Mouse (Mus musculus) neural tube, embryonic 15.5 days (tissue): Measurements from ENCODE around the gene Strip2. TPM values are rescaled to one million over a fixed set of nuclear protein-coding genes. Genes with fewer than 3 reads are reported as not detected.

Experiments
- ATAC-seq: fragments of 200-750 bp; cut with Nextera tagmentation; 2 replicates; pipeline ENCODE4 v1.8.0; 2017; ENCODE audit warnings: mild to moderate bottlenecking, moderate TSS enrichment, moderate library complexity; ENCODE audit not compliant: low FRiP score
- H3K27ac ChIP-seq: fragments of 300-500 bp; sonication (generic); replicated peaks from 2 replicates; pipeline ENCODE4 v1.5.1; 2015; ENCODE audit warnings: mild to moderate bottlenecking, inconsistent platforms
- H3K27me3 ChIP-seq: fragments of 300-500 bp; sonication (generic); replicated peaks from 2 replicates; pipeline ENCODE4 v1.6.1; 2015; ENCODE audit warnings: inconsistent platforms
- H3K36me3 ChIP-seq: fragments of 300-500 bp; sonication (generic); 2 replicates; pipeline ENCODE4 v1.6.1; 2015; ENCODE audit warnings: inconsistent platforms
- H3K4me1 ChIP-seq: fragments of 300-500 bp; sonication (generic); 2 replicates; pipeline ENCODE4 v1.6.1; 2015; ENCODE audit warnings: inconsistent platforms
- H3K4me2 ChIP-seq: fragments of 300-500 bp; sonication (generic); 2 replicates; pipeline ENCODE4 v1.6.1; 2015; ENCODE audit warnings: inconsistent platforms, mild to moderate bottlenecking, moderate library complexity
- H3K4me3 ChIP-seq: fragments of 300-500 bp; sonication (generic); replicated peaks from 2 replicates; pipeline ENCODE4 v1.5.1; 2015; ENCODE audit warnings: mild to moderate bottlenecking, inconsistent platforms
- H3K9ac ChIP-seq: fragments of 300-500 bp; sonication (generic); replicated peaks from 2 replicates; pipeline ENCODE4 v1.6.1; 2015; ENCODE audit warnings: mild to moderate bottlenecking, inconsistent platforms
- H3K9me3 ChIP-seq: fragments of 300-500 bp; sonication (generic); replicated peaks from 2 replicates; pipeline ENCODE4 v1.6.1; 2016; ENCODE audit warnings: inconsistent platforms
- WGBS: fragments of 180-500 bp; shearing (Covaris S2); methylation state at CpG from one replicate; pipeline ENCODE4 v1.1.7; 2015; ENCODE audit warnings: mixed read lengths; 5-methylcytosine and 5-hydroxymethylcytosine counted together
- polyA plus RNA-seq: library from polyadenylated mRNA; unstranded; fragments of >200 nt; fragmentation: Nextera tagmentation; extraction: Ambion mirVana; gene quantifications from 2 replicates; pipeline ENCODE4 v1.2.1, GENCODE M21; 2015

Gene Strip2
- 4.6 and 4.8 TPM in 2 replicates for polyA plus RNA-seq

DNA sequence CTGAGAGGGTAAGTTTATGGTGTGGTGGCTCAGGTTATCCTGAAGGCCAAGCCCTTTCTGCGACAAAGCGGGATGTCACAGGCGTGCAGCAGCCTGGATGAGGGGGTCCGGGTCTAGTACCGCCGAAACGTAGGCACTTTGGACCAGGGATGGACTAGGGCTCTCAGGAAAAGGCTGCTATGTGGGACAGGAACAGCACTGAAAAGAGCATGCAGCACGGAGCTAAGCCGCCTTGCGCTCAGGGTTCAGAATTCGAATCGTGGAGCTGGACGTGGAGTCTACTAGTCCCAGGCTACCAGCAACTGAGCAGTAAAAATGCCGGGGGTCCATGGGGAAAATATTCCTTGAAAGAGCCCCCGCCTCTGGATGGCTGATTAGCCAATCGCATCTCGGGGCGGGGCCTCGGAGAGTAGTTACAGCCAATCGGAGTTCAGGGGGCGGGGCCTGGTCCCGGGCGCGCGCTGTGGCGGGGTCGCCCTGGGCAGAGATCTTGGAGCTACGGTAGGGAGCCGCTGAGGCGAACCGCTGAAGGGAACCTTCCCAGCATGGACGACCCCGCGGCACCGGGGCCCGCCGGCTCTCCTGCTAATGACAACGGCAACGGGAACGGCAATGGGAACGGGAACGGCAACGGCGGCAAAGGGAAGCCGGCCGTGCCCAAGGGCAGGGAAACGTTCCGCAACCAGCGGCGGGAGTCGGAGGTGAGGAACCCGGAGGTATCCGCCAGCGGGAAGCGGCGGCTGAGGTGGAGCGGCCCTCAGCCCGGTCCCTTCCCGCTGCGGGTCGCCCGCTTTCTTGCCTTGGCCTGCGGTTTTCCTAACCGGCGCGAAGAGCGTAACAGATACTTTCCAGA is at the start of gene Strip2:
TSS of gene Strip2 (plus strand) at position 483 of the 853 bp plus-strand sequence.
- under 1% methylated on average over 65 of the region's 67 CpGs for WGBS
- no peaks in the 10 kb centered on the region for H3K9me3 ChIP-seq
- peak within 1 kb of the TSS; percentile 77 for H3K4me2 ChIP-seq
- H3K9ac ChIP-seq = peak within 1 kb of the TSS; percentile 59
- peaks cover 26% of the 10 kb centered on the region for H3K27me3 ChIP-seq
- peaks cover 9% of the 10 kb centered on the region for H3K4me1 ChIP-seq
- peak within 1 kb of the TSS; percentile 71 for H3K4me3 ChIP-seq
- H3K27ac ChIP-seq = peak within 1 kb of the TSS; percentile 58
- peak; percentile 99 for ATAC-seq
- H3K36me3 ChIP-seq = no peaks in the 10 kb centered on the region

DNA sequence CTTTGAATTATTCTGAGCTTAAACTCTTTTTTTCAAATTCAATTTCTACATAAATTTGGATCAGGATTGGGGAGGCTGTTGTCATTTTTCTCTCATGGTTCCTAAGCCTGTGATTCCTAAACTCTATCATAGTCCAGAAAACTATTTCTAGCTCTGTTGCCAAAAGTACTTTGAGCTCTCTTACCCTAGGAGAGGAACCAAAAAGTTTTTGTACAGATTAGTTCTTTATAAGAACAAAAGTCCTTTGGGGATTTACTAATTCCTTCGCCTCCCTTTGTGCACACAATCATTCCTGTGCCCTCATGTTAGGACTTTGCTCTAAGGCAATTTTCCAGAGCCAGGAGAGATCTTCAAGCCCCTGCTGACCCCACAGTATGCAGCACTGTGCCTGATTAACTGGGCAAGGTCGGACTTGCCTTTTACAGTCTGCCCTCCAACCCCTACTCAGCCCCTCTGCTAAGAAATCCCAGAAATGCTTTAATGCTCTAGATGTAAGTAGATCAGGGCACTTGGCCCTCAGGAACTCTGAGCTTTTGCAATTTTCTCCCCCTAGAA is 48.4 kb upstream of the Strip2 start:
- H3K27me3 ChIP-seq = no peaks in the 10 kb centered on the region
- H3K9me3 ChIP-seq = no peaks in the 10 kb centered on the region
- no peak overlapping the region for H3K9ac ChIP-seq
- WGBS = 86% methylated on average over 2 of the region's 2 CpGs
- ATAC-seq = no peak
- H3K4me1 ChIP-seq = peaks cover 4% of the 10 kb centered on the region; the same call in 1 of the 2 replicates
- no peak overlapping the region for H3K4me2 ChIP-seq
- H3K4me3 ChIP-seq = no peak overlapping the region
- no peak overlapping the region for H3K27ac ChIP-seq
- H3K36me3 ChIP-seq = peaks cover 11% of the 10 kb centered on the region

DNA sequence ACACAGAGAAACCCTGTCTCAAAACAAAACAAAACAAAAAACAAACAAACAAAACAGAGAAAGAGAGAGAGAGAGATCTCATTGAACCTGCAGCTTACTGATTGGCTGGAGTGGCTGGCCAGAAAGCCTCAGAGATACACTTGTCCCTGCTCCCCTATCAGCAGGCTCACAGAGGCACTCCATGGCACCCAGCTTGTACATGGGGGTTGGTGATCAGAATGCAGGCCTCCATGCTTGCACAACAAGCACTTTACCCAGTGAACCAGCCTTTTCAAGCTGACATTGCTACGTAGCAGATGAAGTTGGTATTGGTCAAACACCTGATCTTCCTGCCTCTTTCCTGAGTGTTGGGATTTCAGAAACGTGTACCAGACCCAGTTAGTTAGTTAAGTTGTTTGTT is 43.2 kb upstream of the Strip2 start:
- Histone ChIP-seq H3K9me3 (no peaks in the 10 kb centered on the region), H3K27me3 (no peaks in the 10 kb centered on the region), H3K4me3 (no peak overlapping the region), H3K4me2 (no peak overlapping the region), H3K4me1 (no peaks in the 10 kb centered on the region), H3K36me3 (peaks cover 17% of the 10 kb centered on the region), H3K27ac (no peak overlapping the region), H3K9ac (no peak overlapping the region)
- WGBS = 80% methylated on average over 2 of the region's 2 CpGs
- no peak for ATAC-seq

GRCm38 (mm10) chr6:29875576-29875975 is 41.2 kb upstream of the Strip2 start:
- no peak for ATAC-seq
- H3K4me2 ChIP-seq = no peak overlapping the region
- no peak overlapping the region for H3K27ac ChIP-seq
- no peaks in the 10 kb centered on the region for H3K27me3 ChIP-seq
- peaks cover 26% of the 10 kb centered on the region for H3K36me3 ChIP-seq
- WGBS = 86% methylated on average over 5 of the region's 5 CpGs
- H3K4me1 ChIP-seq = no peaks in the 10 kb centered on the region
- no peak overlapping the region for H3K4me3 ChIP-seq
- H3K9me3 ChIP-seq = no peaks in the 10 kb centered on the region
- H3K9ac ChIP-seq = no peak overlapping the region

GRCm38 (mm10) chr6:29876782-29877181 is 40.0 kb upstream of the Strip2 start:
- WGBS = 94% methylated on average over 4 of the region's 4 CpGs

DNA sequence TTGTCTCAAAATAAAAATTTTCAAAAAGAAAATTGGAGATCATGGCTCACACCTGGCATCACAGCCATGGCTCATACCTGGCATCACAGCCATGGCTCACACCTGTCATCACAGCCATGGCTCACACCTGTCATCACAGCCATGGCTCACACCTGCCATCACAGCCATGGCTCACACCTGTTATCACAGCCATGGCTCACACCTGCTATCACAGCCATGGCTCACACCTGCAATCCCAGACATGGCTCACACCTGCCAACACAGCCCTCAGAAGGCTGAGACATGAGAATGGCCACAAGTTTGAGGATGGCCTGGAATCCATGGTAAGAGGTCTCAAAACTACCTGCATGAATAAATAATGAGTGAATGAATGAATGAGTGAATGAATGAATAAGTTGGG is 37.2 kb upstream of the Strip2 start:
- Histone ChIP-seq H3K4me3 (no peak overlapping the region), H3K4me1 (no peaks in the 10 kb centered on the region), H3K4me2 (no peak overlapping the region), H3K27me3 (no peaks in the 10 kb centered on the region), H3K9me3 (no peaks in the 10 kb centered on the region), H3K27ac (no peak overlapping the region), H3K9ac (no peak overlapping the region), H3K36me3 (peaks cover 24% of the 10 kb centered on the region)
- ATAC-seq = no peak

More at GRCm38 (mm10) chr6:29876782-29877181, 40.0 kb upstream of the Strip2 start:
- H3K9ac ChIP-seq = no peak overlapping the region
- no peak overlapping the region for H3K27ac ChIP-seq
- no peaks in the 10 kb centered on the region for H3K27me3 ChIP-seq
- H3K9me3 ChIP-seq = no peaks in the 10 kb centered on the region
- no peaks in the 10 kb centered on the region for H3K4me1 ChIP-seq
- H3K4me2 ChIP-seq = no peak overlapping the region
- ATAC-seq = no peak
- no peak overlapping the region for H3K4me3 ChIP-seq
- H3K36me3 ChIP-seq = peaks cover 26% of the 10 kb centered on the region

GRCm38 (mm10) chr6:29880796-29881195 is 36.0 kb upstream of the Strip2 start:
- WGBS = 95% methylated on average over 3 of the region's 3 CpGs
- Histone ChIP-seq H3K4me2 (no peak overlapping the region), H3K27ac (no peak overlapping the region), H3K27me3 (no peaks in the 10 kb centered on the region), H3K9ac (no peak overlapping the region), H3K4me3 (no peak overlapping the region), H3K36me3 (peaks cover 24% of the 10 kb centered on the region), H3K9me3 (no peaks in the 10 kb centered on the region), H3K4me1 (no peaks in the 10 kb centered on the region)
- ATAC-seq = no peak

GRCm38 (mm10) chr6:29881936-29882335 is 34.9 kb upstream of the Strip2 start:
- H3K36me3 ChIP-seq = peaks cover 29% of the 10 kb centered on the region
- H3K4me1 ChIP-seq = no peaks in the 10 kb centered on the region
- WGBS = 86% methylated on average over 2 of the region's 2 CpGs
- no peaks in the 10 kb centered on the region for H3K27me3 ChIP-seq
- H3K9ac ChIP-seq = no peak overlapping the region
- H3K27ac ChIP-seq = no peak overlapping the region
- no peak overlapping the region for H3K4me3 ChIP-seq
- no peak for ATAC-seq
- no peaks in the 10 kb centered on the region for H3K9me3 ChIP-seq
- no peak overlapping the region for H3K4me2 ChIP-seq

DNA sequence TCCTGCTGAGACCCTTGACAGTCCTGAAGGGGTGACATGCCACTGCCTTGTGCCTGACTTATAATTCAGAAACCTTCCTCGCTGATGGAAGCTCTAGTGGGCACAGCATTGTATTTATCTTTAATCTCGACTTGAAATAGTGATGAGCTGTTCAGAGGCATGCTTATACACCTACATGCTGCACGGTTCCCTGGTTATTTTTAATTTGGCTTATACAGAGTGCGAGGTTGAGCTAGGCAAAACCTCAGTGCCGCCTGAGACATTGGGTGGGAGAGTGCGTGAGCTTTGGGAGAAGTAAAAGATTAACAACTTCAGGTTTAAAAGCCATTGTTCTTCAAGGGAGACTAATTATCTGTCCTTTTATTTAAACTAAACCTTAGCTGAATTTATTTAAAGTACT is 33.9 kb upstream of the Strip2 start:
- Histone ChIP-seq H3K4me2 (no peak overlapping the region), H3K27me3 (no peaks in the 10 kb centered on the region), H3K27ac (no peak overlapping the region), H3K9me3 (no peaks in the 10 kb centered on the region), H3K4me3 (no peak overlapping the region), H3K36me3 (peaks cover 27% of the 10 kb centered on the region), H3K4me1 (no peaks in the 10 kb centered on the region), H3K9ac (no peak overlapping the region)
- ATAC-seq = no peak
- WGBS = 76% methylated on average over 6 of the region's 6 CpGs

- no peak overlapping the region for H3K4me3 ChIP-seq
- peaks cover 13% of the 10 kb centered on the region for H3K36me3 ChIP-seq
- H3K9ac ChIP-seq = no peak overlapping the region
- no peaks in the 10 kb centered on the region for H3K4me1 ChIP-seq
- no peaks in the 10 kb centered on the region for H3K9me3 ChIP-seq
- no peak overlapping the region for H3K27ac ChIP-seq
- 77% methylated on average over 11 of the region's 11 CpGs for WGBS
- no peak overlapping the region for H3K4me2 ChIP-seq
- H3K27me3 ChIP-seq = no peaks in the 10 kb centered on the region
- no peak for ATAC-seq
These were observed 25.7 kb upstream of the Strip2 start for GRCm38 (mm10) chr6:29891151-29891550.

- H3K9me3 ChIP-seq = no peaks in the 10 kb centered on the region
- no peaks in the 10 kb centered on the region for H3K4me1 ChIP-seq
- no peak overlapping the region for H3K9ac ChIP-seq
- H3K4me2 ChIP-seq = no peak overlapping the region
- 93% methylated on average over 3 of the region's 3 CpGs for WGBS
- no peak overlapping the region for H3K27ac ChIP-seq
- H3K4me3 ChIP-seq = no peak overlapping the region
- no peak for ATAC-seq
- H3K27me3 ChIP-seq = no peaks in the 10 kb centered on the region
- H3K36me3 ChIP-seq = peaks cover 24% of the 10 kb centered on the region
These were observed 19.8 kb upstream of the Strip2 start for GRCm38 (mm10) chr6:29896976-29897375.

GRCm38 (mm10) chr6:29901450-29901849 is 15.4 kb upstream of the Strip2 start:
- Histone ChIP-seq H3K9me3 (no peaks in the 10 kb centered on the region), H3K4me3 (no peak overlapping the region), H3K4me1 (no peaks in the 10 kb centered on the region), H3K27me3 (no peaks in the 10 kb centered on the region), H3K36me3 (peaks cover 28% of the 10 kb centered on the region), H3K9ac (no peak overlapping the region), H3K27ac (no peak overlapping the region), H3K4me2 (no peak overlapping the region)
- no peak for ATAC-seq
- WGBS = 98% methylated on average over 1 of the region's 1 CpGs
